Mouse (Mus musculus): ENCODE measurements around the gene Pmepa1. TPM values are rescaled to one million over a fixed set of nuclear protein-coding genes. Genes with fewer than 3 reads are reported as not detected.
A peak's percentile ranks its signal among the peaks of the same experiment; 100 is the strongest.

The Pmepa1 gene
- polyA plus RNA-seq, 1 experiment from 2014 or later = 9.8 TPM

GRCm38 (mm10) chr2:173250411-173250810 lies 25.9 kb downstream of the Pmepa1 start:
- peak; percentile 79 for DNase-seq (ENCODE audit: low spot score)
- no peak for TF ChIP-seq CTCF (IDR thresholded peaks at IDR 0.05)
- no peak for TF ChIP-seq EP300 (IDR thresholded peaks at IDR 0.05)
- peak; percentile 71 for ATAC-seq

DNA sequence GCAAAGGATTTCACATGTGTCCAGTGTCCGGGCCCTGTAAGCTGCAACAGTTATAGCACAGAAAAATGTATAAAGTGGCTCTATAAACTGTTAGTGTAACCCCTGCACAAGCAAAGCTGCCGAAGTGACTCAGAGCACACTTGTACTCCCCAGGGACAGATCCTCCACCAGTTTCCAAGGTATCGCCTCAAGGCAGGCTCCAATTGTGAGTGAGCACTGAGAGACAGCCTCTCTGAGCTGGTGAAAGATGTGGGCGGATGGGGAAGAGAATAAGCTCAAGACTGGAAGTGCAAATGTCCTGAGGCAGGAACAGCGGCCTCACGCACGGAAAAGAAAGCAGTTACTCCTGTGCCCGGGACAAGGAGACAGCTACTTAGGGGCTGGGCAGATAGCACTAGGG lies 26.4 kb downstream of the Pmepa1 start:
- TF ChIP-seq EP300 (IDR thresholded peaks at IDR 0.05) (no peak), CTCF (IDR thresholded peaks at IDR 0.05) (no peak)
- H3K27me3 ChIP-seq (replicated peaks; ENCODE audit: insufficient read depth, low read length) = no peaks in the 10 kb centered on the region
- H3K9me3 ChIP-seq (ENCODE audit: low read length) = no peaks in the 10 kb centered on the region
- no peak for ATAC-seq
- 60% methylated on average over 8 of the region's 8 CpGs for WGBS
- no peaks in the 10 kb centered on the region for H3K36me3 ChIP-seq (ENCODE audit: insufficient read depth, low read length)
- peak overlapping the region; percentile 14; the same call in 1 of the 2 replicates for H3K27ac ChIP-seq (ENCODE audit: low read length)
- no peak for DNase-seq (ENCODE audit: low spot score)
- H3K4me3 ChIP-seq (ENCODE audit: low read depth, low read length) = no peak overlapping the region
- peaks cover 24% of the 10 kb centered on the region; the same call in 1 of the 2 replicates for H3K4me1 ChIP-seq (ENCODE audit: insufficient read depth, low read depth, low read length)
- no peak overlapping the region for H3K9ac ChIP-seq (replicated peaks; ENCODE audit: low read depth)
- no peak overlapping the region for H3K4me2 ChIP-seq (replicated peaks; ENCODE audit: low read depth, low read length)

More at GRCm38 (mm10) chr2:173250411-173250810, 25.9 kb downstream of the Pmepa1 start:
- Histone ChIP-seq H3K27me3 (replicated peaks; ENCODE audit: insufficient read depth, low read length) (no peaks in the 10 kb centered on the region), H3K4me3 (ENCODE audit: low read depth, low read length) (no peak overlapping the region), H3K36me3 (ENCODE audit: insufficient read depth, low read length) (no peaks in the 10 kb centered on the region), H3K4me2 (replicated peaks; ENCODE audit: low read depth, low read length) (no peak overlapping the region), H3K9ac (replicated peaks; ENCODE audit: low read depth) (no peak overlapping the region), H3K4me1 (ENCODE audit: insufficient read depth, low read depth, low read length) (peaks cover 24% of the 10 kb centered on the region; the same call in 1 of the 2 replicates), H3K9me3 (ENCODE audit: low read length) (no peaks in the 10 kb centered on the region), H3K27ac (ENCODE audit: low read length) (peak overlapping the region; percentile 14)
- 18% methylated on average over 2 of the region's 2 CpGs for WGBS

- Histone ChIP-seq H3K36me3 (ENCODE audit: insufficient read depth, low read length) (no peaks in the 10 kb centered on the region), H3K9me3 (ENCODE audit: low read length) (no peaks in the 10 kb centered on the region), H3K4me2 (replicated peaks; ENCODE audit: low read depth, low read length) (no peak overlapping the region), H3K9ac (replicated peaks; ENCODE audit: low read depth) (no peak overlapping the region), H3K4me1 (ENCODE audit: insufficient read depth, low read depth, low read length) (peaks cover 20% of the 10 kb centered on the region; the same call in 1 of the 2 replicates), H3K27ac (ENCODE audit: low read length) (no peak overlapping the region), H3K27me3 (replicated peaks; ENCODE audit: insufficient read depth, low read length) (no peaks in the 10 kb centered on the region), H3K4me3 (ENCODE audit: low read depth, low read length) (no peak overlapping the region)
- WGBS = 57% methylated on average over 3 of the region's 3 CpGs
- DNase-seq (ENCODE audit: low spot score) = no peak
- no peak for ATAC-seq
- TF ChIP-seq CTCF (IDR thresholded peaks at IDR 0.05) (no peak), EP300 (IDR thresholded peaks at IDR 0.05) (no peak)
Measured at GRCm38 (mm10) chr2:173249386-173249785, 26.9 kb downstream of the Pmepa1 start.

GRCm38 (mm10) chr2:173248822-173249221 lies 27.5 kb downstream of the Pmepa1 start:
- Histone ChIP-seq H3K4me2 (replicated peaks; ENCODE audit: low read depth, low read length) (no peak overlapping the region), H3K27ac (ENCODE audit: low read length) (no peak overlapping the region), H3K9me3 (ENCODE audit: low read length) (no peaks in the 10 kb centered on the region), H3K4me1 (ENCODE audit: insufficient read depth, low read depth, low read length) (peaks cover 16% of the 10 kb centered on the region; the same call in 1 of the 2 replicates), H3K36me3 (ENCODE audit: insufficient read depth, low read length) (no peaks in the 10 kb centered on the region), H3K4me3 (ENCODE audit: low read depth, low read length) (no peak overlapping the region), H3K27me3 (replicated peaks; ENCODE audit: insufficient read depth, low read length) (no peaks in the 10 kb centered on the region), H3K9ac (replicated peaks; ENCODE audit: low read depth) (no peak overlapping the region)
- TF ChIP-seq EP300 (IDR thresholded peaks at IDR 0.05) (no peak), CTCF (IDR thresholded peaks at IDR 0.05) (no peak)
- no peak for DNase-seq (ENCODE audit: low spot score)
- ATAC-seq = no peak
- WGBS = 76% methylated on average over 7 of the region's 7 CpGs

DNA sequence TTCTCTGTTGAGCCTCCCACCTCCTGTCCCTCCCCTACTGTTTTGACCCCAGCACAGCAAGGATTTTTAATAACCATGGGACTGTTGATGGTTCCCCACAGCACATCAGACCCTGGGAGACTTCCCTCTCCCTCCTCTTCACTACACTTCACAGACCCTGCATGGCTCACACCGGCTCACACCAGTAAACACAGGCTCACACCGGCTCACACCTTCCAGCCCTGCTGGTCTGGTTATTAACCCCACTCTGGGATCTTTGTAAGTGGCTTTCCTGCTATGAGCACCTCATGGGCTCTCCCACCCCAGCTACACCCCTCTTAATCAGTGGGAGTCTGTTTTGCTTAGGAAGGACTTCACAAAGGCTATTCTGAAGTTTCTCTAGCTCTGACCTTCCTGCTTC lies 28.4 kb downstream of the Pmepa1 start:
- 14% methylated on average over 2 of the region's 2 CpGs for WGBS
- Histone ChIP-seq H3K27ac (ENCODE audit: low read length) (no peak overlapping the region), H3K27me3 (replicated peaks; ENCODE audit: insufficient read depth, low read length) (no peaks in the 10 kb centered on the region), H3K9ac (replicated peaks; ENCODE audit: low read depth) (no peak overlapping the region), H3K4me1 (ENCODE audit: insufficient read depth, low read depth, low read length) (peaks cover 13% of the 10 kb centered on the region; the same call in 1 of the 2 replicates), H3K9me3 (ENCODE audit: low read length) (no peaks in the 10 kb centered on the region), H3K36me3 (ENCODE audit: insufficient read depth, low read length) (no peaks in the 10 kb centered on the region), H3K4me2 (replicated peaks; ENCODE audit: low read depth, low read length) (no peak overlapping the region), H3K4me3 (ENCODE audit: low read depth, low read length) (no peak overlapping the region)
- DNase-seq (ENCODE audit: low spot score) = no peak
- TF ChIP-seq EP300 (IDR thresholded peaks at IDR 0.05) (no peak), CTCF (IDR thresholded peaks at IDR 0.05) (no peak)
- ATAC-seq = no peak

DNA sequence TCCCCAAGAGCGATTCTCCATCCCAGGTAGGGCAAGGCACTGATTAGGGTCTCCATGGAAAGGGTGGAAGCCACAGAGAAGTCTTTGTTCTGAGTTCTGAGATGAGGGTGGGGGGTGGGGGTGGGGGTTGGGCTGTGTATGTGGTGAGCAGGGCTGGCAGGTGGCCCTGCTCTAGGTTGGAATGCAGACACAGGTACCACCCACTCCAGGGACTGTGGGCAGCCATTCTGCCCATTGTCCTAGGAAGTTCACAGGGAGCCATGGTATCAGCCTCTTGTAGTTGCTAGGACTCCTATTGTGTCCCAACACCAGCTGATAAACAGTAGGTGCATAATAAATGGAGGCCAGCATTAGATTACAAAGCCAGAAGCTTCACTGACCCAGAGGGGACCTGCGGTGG lies 29.1 kb downstream of the Pmepa1 start:
- peaks cover 13% of the 10 kb centered on the region; the same call in 1 of the 2 replicates for H3K4me1 ChIP-seq (ENCODE audit: insufficient read depth, low read depth, low read length)
- no peak overlapping the region for H3K4me2 ChIP-seq (replicated peaks; ENCODE audit: low read depth, low read length)
- H3K9me3 ChIP-seq (ENCODE audit: low read length) = no peaks in the 10 kb centered on the region
- DNase-seq (ENCODE audit: low spot score) (no peak), ATAC-seq (no peak)
- no peak overlapping the region for H3K4me3 ChIP-seq (ENCODE audit: low read depth, low read length)
- H3K36me3 ChIP-seq (ENCODE audit: insufficient read depth, low read length) = no peaks in the 10 kb centered on the region
- TF ChIP-seq EP300 (IDR thresholded peaks at IDR 0.05) (no peak), CTCF (IDR thresholded peaks at IDR 0.05) (no peak)
- no peak overlapping the region for H3K27ac ChIP-seq (ENCODE audit: low read length)
- H3K27me3 ChIP-seq (replicated peaks; ENCODE audit: insufficient read depth, low read length) = no peaks in the 10 kb centered on the region
- 32% methylated on average over 2 of the region's 2 CpGs for WGBS
- H3K9ac ChIP-seq (replicated peaks; ENCODE audit: low read depth) = no peak overlapping the region

GRCm38 (mm10) chr2:173246688-173247087 lies 29.6 kb downstream of the Pmepa1 start:
- Histone ChIP-seq H3K27me3 (replicated peaks; ENCODE audit: insufficient read depth, low read length) (no peaks in the 10 kb centered on the region), H3K4me2 (replicated peaks; ENCODE audit: low read depth, low read length) (no peak overlapping the region), H3K9ac (replicated peaks; ENCODE audit: low read depth) (no peak overlapping the region), H3K27ac (ENCODE audit: low read length) (no peak overlapping the region), H3K36me3 (ENCODE audit: insufficient read depth, low read length) (no peaks in the 10 kb centered on the region), H3K4me3 (ENCODE audit: low read depth, low read length) (no peak overlapping the region), H3K9me3 (ENCODE audit: low read length) (no peaks in the 10 kb centered on the region), H3K4me1 (ENCODE audit: insufficient read depth, low read depth, low read length) (peaks cover 13% of the 10 kb centered on the region; the same call in 1 of the 2 replicates)
- DNase-seq (ENCODE audit: low spot score) (no peak), ATAC-seq (no peak)
- WGBS = 57% methylated on average over 8 of the region's 8 CpGs
- TF ChIP-seq EP300 (IDR thresholded peaks at IDR 0.05) (no peak), CTCF (IDR thresholded peaks at IDR 0.05) (peak; percentile 32)

All from lung, postnatal 0 days (tissue).